Mouse (Mus musculus): ENCODE measurements around the gene Rsbn1. TPM values are rescaled to one million over a fixed set of nuclear protein-coding genes. Genes with fewer than 3 reads are reported as not detected.

The Rsbn1 gene
- polyA plus RNA-seq, 1 experiment from 2014 or later, result 7.9 TPM

- 1% methylated on average over 21 of the region's 24 CpGs for WGBS (ENCODE audit: insufficient replicate concordance)
- no peaks in the 10 kb centered on the region for H3K27me3 ChIP-seq (ENCODE audit: control insufficient read depth, insufficient read depth, low read length)
- H3K9ac ChIP-seq (ENCODE audit: low read depth, low read length), result peak overlapping the region; percentile 86
- ATAC-seq (replicated peaks; ENCODE audit: insufficient number of reproducible peaks, low FRiP score, low TSS enrichment), result peak; percentile 62
- peak overlapping the region; percentile 86 for H3K4me2 ChIP-seq
- H3K9me3 ChIP-seq (replicated peaks; ENCODE audit: control insufficient read depth, low read length), result no peaks in the 10 kb centered on the region
- H3K27ac ChIP-seq (ENCODE audit: low read depth, low read length), result peak overlapping the region; percentile 96
- H3K36me3 ChIP-seq (ENCODE audit: control insufficient read depth, insufficient read depth, low read length), result no peaks in the 10 kb centered on the region
- H3K4me3 ChIP-seq (ENCODE audit: low read depth, low read length), result peak overlapping the region; percentile 91
- 0 out of 2 replicates have a peak, but pooled peaks cover 10% of the 10 kb centered on the region for H3K4me1 ChIP-seq (ENCODE audit: control insufficient read depth, insufficient read depth, low read length)
These were observed 54.8 kb downstream of the Rsbn1 start for GRCm38 (mm10) chr3:103968701-103969100.

GRCm38 (mm10) chr3:103971157-103971556 is 57.2 kb downstream of the Rsbn1 start:
- 95% methylated on average over 2 of the region's 2 CpGs for WGBS (ENCODE audit: insufficient replicate concordance)
- Histone ChIP-seq H3K9ac (ENCODE audit: low read depth, low read length) (no peak overlapping the region), H3K4me3 (ENCODE audit: low read depth, low read length) (no peak overlapping the region), H3K9me3 (replicated peaks; ENCODE audit: control insufficient read depth, low read length) (no peaks in the 10 kb centered on the region), H3K4me1 (ENCODE audit: control insufficient read depth, insufficient read depth, low read length) (0 out of 2 replicates have a peak, but pooled peaks cover 10% of the 10 kb centered on the region), H3K4me2 (no peak overlapping the region), H3K27me3 (ENCODE audit: control insufficient read depth, insufficient read depth, low read length) (no peaks in the 10 kb centered on the region), H3K27ac (ENCODE audit: low read depth, low read length) (no peak overlapping the region), H3K36me3 (ENCODE audit: control insufficient read depth, insufficient read depth, low read length) (no peaks in the 10 kb centered on the region)
- ATAC-seq (replicated peaks; ENCODE audit: insufficient number of reproducible peaks, low FRiP score, low TSS enrichment), result no peak

GRCm38 (mm10) chr3:103984556-103984955 is 70.6 kb downstream of the Rsbn1 start:
- Histone ChIP-seq H3K9ac (ENCODE audit: low read depth, low read length) (no peak overlapping the region), H3K27ac (ENCODE audit: low read depth, low read length) (no peak overlapping the region), H3K4me1 (ENCODE audit: control insufficient read depth, insufficient read depth, low read length) (no peaks in the 10 kb centered on the region), H3K9me3 (replicated peaks; ENCODE audit: control insufficient read depth, low read length) (no peaks in the 10 kb centered on the region), H3K36me3 (ENCODE audit: control insufficient read depth, insufficient read depth, low read length) (peaks cover 2% of the 10 kb centered on the region), H3K27me3 (ENCODE audit: control insufficient read depth, insufficient read depth, low read length) (no peaks in the 10 kb centered on the region), H3K4me2 (no peak overlapping the region), H3K4me3 (ENCODE audit: low read depth, low read length) (no peak overlapping the region)
- no peak for ATAC-seq (replicated peaks; ENCODE audit: insufficient number of reproducible peaks, low FRiP score, low TSS enrichment)
- 80% methylated on average over 4 of the region's 4 CpGs for WGBS (ENCODE audit: insufficient replicate concordance)

GRCm38 (mm10) chr3:103985194-103985593 is 71.3 kb downstream of the Rsbn1 start:
- H3K27me3 ChIP-seq (ENCODE audit: control insufficient read depth, insufficient read depth, low read length), result no peaks in the 10 kb centered on the region
- no peak overlapping the region for H3K4me2 ChIP-seq
- no peak overlapping the region for H3K9ac ChIP-seq (ENCODE audit: low read depth, low read length)
- no peaks in the 10 kb centered on the region for H3K4me1 ChIP-seq (ENCODE audit: control insufficient read depth, insufficient read depth, low read length)
- 91% methylated on average over 2 of the region's 2 CpGs for WGBS (ENCODE audit: insufficient replicate concordance)
- H3K27ac ChIP-seq (ENCODE audit: low read depth, low read length), result no peak overlapping the region
- ATAC-seq (replicated peaks; ENCODE audit: insufficient number of reproducible peaks, low FRiP score, low TSS enrichment), result no peak
- peaks cover 2% of the 10 kb centered on the region for H3K36me3 ChIP-seq (ENCODE audit: control insufficient read depth, insufficient read depth, low read length)
- no peaks in the 10 kb centered on the region for H3K9me3 ChIP-seq (replicated peaks; ENCODE audit: control insufficient read depth, low read length)
- no peak overlapping the region for H3K4me3 ChIP-seq (ENCODE audit: low read depth, low read length)

- 62% methylated on average over 5 of the region's 5 CpGs for WGBS (ENCODE audit: insufficient replicate concordance)
- no peak for ATAC-seq (replicated peaks; ENCODE audit: insufficient number of reproducible peaks, low FRiP score, low TSS enrichment)
- Histone ChIP-seq H3K9ac (ENCODE audit: low read depth, low read length) (no peak overlapping the region), H3K9me3 (replicated peaks; ENCODE audit: control insufficient read depth, low read length) (no peaks in the 10 kb centered on the region), H3K4me3 (ENCODE audit: low read depth, low read length) (no peak overlapping the region), H3K4me2 (no peak overlapping the region), H3K27me3 (ENCODE audit: control insufficient read depth, insufficient read depth, low read length) (no peaks in the 10 kb centered on the region), H3K27ac (ENCODE audit: low read depth, low read length) (no peak overlapping the region), H3K4me1 (ENCODE audit: control insufficient read depth, insufficient read depth, low read length) (no peaks in the 10 kb centered on the region), H3K36me3 (ENCODE audit: control insufficient read depth, insufficient read depth, low read length) (peaks cover 6% of the 10 kb centered on the region)
These were observed 74.0 kb downstream of the Rsbn1 start for GRCm38 (mm10) chr3:103987831-103988432.

GRCm38 (mm10) chr3:103989352-103989751 is 75.4 kb downstream of the Rsbn1 start:
- Histone ChIP-seq H3K9me3 (replicated peaks; ENCODE audit: control insufficient read depth, low read length) (no peaks in the 10 kb centered on the region), H3K36me3 (ENCODE audit: control insufficient read depth, insufficient read depth, low read length) (peaks cover 10% of the 10 kb centered on the region; the same call in 1 of the 2 replicates), H3K4me3 (ENCODE audit: low read depth, low read length) (no peak overlapping the region), H3K27me3 (ENCODE audit: control insufficient read depth, insufficient read depth, low read length) (no peaks in the 10 kb centered on the region), H3K9ac (ENCODE audit: low read depth, low read length) (no peak overlapping the region), H3K4me1 (ENCODE audit: control insufficient read depth, insufficient read depth, low read length) (no peaks in the 10 kb centered on the region), H3K27ac (ENCODE audit: low read depth, low read length) (no peak overlapping the region), H3K4me2 (no peak overlapping the region)
- ATAC-seq (replicated peaks; ENCODE audit: insufficient number of reproducible peaks, low FRiP score, low TSS enrichment), result no peak
- 73% methylated on average over 4 of the region's 4 CpGs for WGBS (ENCODE audit: insufficient replicate concordance)

- H3K4me1 ChIP-seq (ENCODE audit: control insufficient read depth, insufficient read depth, low read length), result no peaks in the 10 kb centered on the region
- ATAC-seq (replicated peaks; ENCODE audit: insufficient number of reproducible peaks, low FRiP score, low TSS enrichment), result no peak
- H3K36me3 ChIP-seq (ENCODE audit: control insufficient read depth, insufficient read depth, low read length), result peaks cover 16% of the 10 kb centered on the region; the same call in 1 of the 2 replicates
- H3K27ac ChIP-seq (ENCODE audit: low read depth, low read length), result no peak overlapping the region
- no peaks in the 10 kb centered on the region for H3K27me3 ChIP-seq (ENCODE audit: control insufficient read depth, insufficient read depth, low read length)
- no peak overlapping the region for H3K4me3 ChIP-seq (ENCODE audit: low read depth, low read length)
- H3K9me3 ChIP-seq (replicated peaks; ENCODE audit: control insufficient read depth, low read length), result no peaks in the 10 kb centered on the region
- WGBS (ENCODE audit: insufficient replicate concordance), result 86% methylated on average over 3 of the region's 3 CpGs
- H3K9ac ChIP-seq (ENCODE audit: low read depth, low read length), result no peak overlapping the region
- no peak overlapping the region for H3K4me2 ChIP-seq
These were observed 77.4 kb downstream of the Rsbn1 start for GRCm38 (mm10) chr3:103991271-103991670.

GRCm38 (mm10) chr3:103998724-103999123 is 84.8 kb downstream of the Rsbn1 start:
- WGBS (ENCODE audit: insufficient replicate concordance), result 84% methylated on average over 4 of the region's 4 CpGs
- H3K36me3 ChIP-seq (ENCODE audit: control insufficient read depth, insufficient read depth, low read length), result peaks cover 21% of the 10 kb centered on the region
- no peaks in the 10 kb centered on the region for H3K27me3 ChIP-seq (ENCODE audit: control insufficient read depth, insufficient read depth, low read length)
- no peak for ATAC-seq (replicated peaks; ENCODE audit: insufficient number of reproducible peaks, low FRiP score, low TSS enrichment)
- no peak overlapping the region for H3K4me3 ChIP-seq (ENCODE audit: low read depth, low read length)
- no peak overlapping the region for H3K9ac ChIP-seq (ENCODE audit: low read depth, low read length)
- no peaks in the 10 kb centered on the region for H3K4me1 ChIP-seq (ENCODE audit: control insufficient read depth, insufficient read depth, low read length)
- H3K4me2 ChIP-seq, result no peak overlapping the region
- H3K27ac ChIP-seq (ENCODE audit: low read depth, low read length), result no peak overlapping the region
- no peaks in the 10 kb centered on the region for H3K9me3 ChIP-seq (replicated peaks; ENCODE audit: control insufficient read depth, low read length)

GRCm38 (mm10) chr3:104006896-104007466 is 93.1 kb downstream of the Rsbn1 start:
- no peaks in the 10 kb centered on the region for H3K4me1 ChIP-seq (ENCODE audit: control insufficient read depth, insufficient read depth, low read length)
- H3K9ac ChIP-seq (ENCODE audit: low read depth, low read length), result no peak overlapping the region
- 90% methylated on average over 8 of the region's 8 CpGs for WGBS (ENCODE audit: insufficient replicate concordance)
- H3K4me2 ChIP-seq, result no peak overlapping the region
- H3K36me3 ChIP-seq (ENCODE audit: control insufficient read depth, insufficient read depth, low read length), result peaks cover 12% of the 10 kb centered on the region
- no peak overlapping the region for H3K4me3 ChIP-seq (ENCODE audit: low read depth, low read length)
- ATAC-seq (replicated peaks; ENCODE audit: insufficient number of reproducible peaks, low FRiP score, low TSS enrichment), result no peak
- H3K27me3 ChIP-seq (ENCODE audit: control insufficient read depth, insufficient read depth, low read length), result no peaks in the 10 kb centered on the region
- no peaks in the 10 kb centered on the region for H3K9me3 ChIP-seq (replicated peaks; ENCODE audit: control insufficient read depth, low read length)
- H3K27ac ChIP-seq (ENCODE audit: low read depth, low read length), result no peak overlapping the region
